Mouse (Mus musculus): Measurements from ENCODE around the gene Prg2. TPM values are rescaled to one million over a fixed set of nuclear protein-coding genes. Genes with fewer than 3 reads are reported as not detected.

Gene Prg2
- polyA plus RNA-seq, 1 experiment from 2014 or later = not detected

- H3K27me3 ChIP-seq (ENCODE audit: control insufficient read depth, insufficient read depth, low read length) = no peaks in the 10 kb centered on the region
- H3K4me2 ChIP-seq (replicated peaks; ENCODE audit: low read depth, low read length) = no peak overlapping the region
- H3K4me3 ChIP-seq (ENCODE audit: low read depth, low read length) = no peak overlapping the region
- no peak for ATAC-seq (ENCODE audit: insufficient number of reproducible peaks, insufficient read depth, low FRiP score, low read depth)
- WGBS = 82% methylated on average over 7 of the region's 7 CpGs
- H3K36me3 ChIP-seq (ENCODE audit: control insufficient read depth, insufficient read depth, low read length) = no peaks in the 10 kb centered on the region
- 0 out of 2 replicates have a peak, but pooled peaks cover 3% of the 10 kb centered on the region for H3K4me1 ChIP-seq (ENCODE audit: control insufficient read depth, insufficient read depth, low read length)
- H3K9ac ChIP-seq (replicated peaks; ENCODE audit: low read depth, low read length) = no peak overlapping the region
- no peak overlapping the region for H3K27ac ChIP-seq (ENCODE audit: low read length)
- H3K9me3 ChIP-seq (ENCODE audit: control insufficient read depth, low read depth, low read length) = no peaks in the 10 kb centered on the region
These were observed 26.3 kb downstream of the Prg2 start for GRCm38 (mm10) chr2:85006600-85006999.

- 33% methylated on average over 4 of the region's 4 CpGs for WGBS
- Histone ChIP-seq H3K4me3 (ENCODE audit: low read depth, low read length) (no peak overlapping the region), H3K9me3 (ENCODE audit: control insufficient read depth, low read depth, low read length) (no peaks in the 10 kb centered on the region), H3K9ac (replicated peaks; ENCODE audit: low read depth, low read length) (no peak overlapping the region), H3K4me2 (replicated peaks; ENCODE audit: low read depth, low read length) (no peak overlapping the region), H3K4me1 (ENCODE audit: control insufficient read depth, insufficient read depth, low read length) (0 out of 2 replicates have a peak, but pooled peaks cover 3% of the 10 kb centered on the region), H3K27ac (ENCODE audit: low read length) (no peak overlapping the region), H3K27me3 (ENCODE audit: control insufficient read depth, insufficient read depth, low read length) (no peaks in the 10 kb centered on the region), H3K36me3 (ENCODE audit: control insufficient read depth, insufficient read depth, low read length) (no peaks in the 10 kb centered on the region)
- ATAC-seq (ENCODE audit: insufficient number of reproducible peaks, insufficient read depth, low FRiP score, low read depth) = no peak
These were observed 27.5 kb downstream of the Prg2 start for GRCm38 (mm10) chr2:85007729-85008128.

- Histone ChIP-seq H3K27me3 (ENCODE audit: control insufficient read depth, insufficient read depth, low read length) (no peaks in the 10 kb centered on the region), H3K27ac (ENCODE audit: low read length) (no peak overlapping the region), H3K4me1 (ENCODE audit: control insufficient read depth, insufficient read depth, low read length) (0 out of 2 replicates have a peak, but pooled peaks cover 3% of the 10 kb centered on the region), H3K36me3 (ENCODE audit: control insufficient read depth, insufficient read depth, low read length) (no peaks in the 10 kb centered on the region), H3K4me3 (ENCODE audit: low read depth, low read length) (no peak overlapping the region), H3K9ac (replicated peaks; ENCODE audit: low read depth, low read length) (no peak overlapping the region), H3K4me2 (replicated peaks; ENCODE audit: low read depth, low read length) (no peak overlapping the region), H3K9me3 (ENCODE audit: control insufficient read depth, low read depth, low read length) (no peaks in the 10 kb centered on the region)
- no peak for ATAC-seq (ENCODE audit: insufficient number of reproducible peaks, insufficient read depth, low FRiP score, low read depth)
- 49% methylated on average over 2 of the region's 2 CpGs for WGBS
These were observed 29.0 kb downstream of the Prg2 start for GRCm38 (mm10) chr2:85009212-85009611.

GRCm38 (mm10) chr2:85011906-85012604, 31.8 kb downstream of the Prg2 start:
- 0 out of 2 replicates have a peak, but pooled peaks cover 3% of the 10 kb centered on the region for H3K4me1 ChIP-seq (ENCODE audit: control insufficient read depth, insufficient read depth, low read length)
- H3K9me3 ChIP-seq (ENCODE audit: control insufficient read depth, low read depth, low read length) = no peaks in the 10 kb centered on the region
- no peaks in the 10 kb centered on the region for H3K36me3 ChIP-seq (ENCODE audit: control insufficient read depth, insufficient read depth, low read length)
- H3K27ac ChIP-seq (ENCODE audit: low read length) = no peak overlapping the region
- 28% methylated on average over 9 of the region's 9 CpGs for WGBS
- no peaks in the 10 kb centered on the region for H3K27me3 ChIP-seq (ENCODE audit: control insufficient read depth, insufficient read depth, low read length)
- peak; percentile 83 for ATAC-seq (ENCODE audit: insufficient number of reproducible peaks, insufficient read depth, low FRiP score, low read depth)
- H3K9ac ChIP-seq (replicated peaks; ENCODE audit: low read depth, low read length) = no peak overlapping the region
- H3K4me3 ChIP-seq (ENCODE audit: low read depth, low read length) = no peak overlapping the region
- H3K4me2 ChIP-seq (replicated peaks; ENCODE audit: low read depth, low read length) = no peak overlapping the region

GRCm38 (mm10) chr2:85012679-85013078, 32.4 kb downstream of the Prg2 start:
- ATAC-seq (ENCODE audit: insufficient number of reproducible peaks, insufficient read depth, low FRiP score, low read depth) = no peak
- Histone ChIP-seq H3K9me3 (ENCODE audit: control insufficient read depth, low read depth, low read length) (no peaks in the 10 kb centered on the region), H3K9ac (replicated peaks; ENCODE audit: low read depth, low read length) (no peak overlapping the region), H3K27me3 (ENCODE audit: control insufficient read depth, insufficient read depth, low read length) (no peaks in the 10 kb centered on the region), H3K27ac (ENCODE audit: low read length) (no peak overlapping the region), H3K4me3 (ENCODE audit: low read depth, low read length) (no peak overlapping the region), H3K4me2 (replicated peaks; ENCODE audit: low read depth, low read length) (no peak overlapping the region), H3K36me3 (ENCODE audit: control insufficient read depth, insufficient read depth, low read length) (no peaks in the 10 kb centered on the region), H3K4me1 (ENCODE audit: control insufficient read depth, insufficient read depth, low read length) (0 out of 2 replicates have a peak, but pooled peaks cover 3% of the 10 kb centered on the region)
- WGBS = 76% methylated on average over 14 of the region's 14 CpGs

GRCm38 (mm10) chr2:85013826-85014587, 33.7 kb downstream of the Prg2 start:
- no peaks in the 10 kb centered on the region for H3K9me3 ChIP-seq (ENCODE audit: control insufficient read depth, low read depth, low read length)
- ATAC-seq (ENCODE audit: insufficient number of reproducible peaks, insufficient read depth, low FRiP score, low read depth) = no peak
- H3K9ac ChIP-seq (replicated peaks; ENCODE audit: low read depth, low read length) = no peak overlapping the region
- no peak overlapping the region for H3K27ac ChIP-seq (ENCODE audit: low read length)
- no peaks in the 10 kb centered on the region for H3K36me3 ChIP-seq (ENCODE audit: control insufficient read depth, insufficient read depth, low read length)
- H3K4me1 ChIP-seq (ENCODE audit: control insufficient read depth, insufficient read depth, low read length) = 0 out of 2 replicates have a peak, but pooled peaks cover 3% of the 10 kb centered on the region
- no peak overlapping the region for H3K4me2 ChIP-seq (replicated peaks; ENCODE audit: low read depth, low read length)
- H3K27me3 ChIP-seq (ENCODE audit: control insufficient read depth, insufficient read depth, low read length) = no peaks in the 10 kb centered on the region
- 81% methylated on average over 5 of the region's 5 CpGs for WGBS
- H3K4me3 ChIP-seq (ENCODE audit: low read depth, low read length) = no peak overlapping the region

- 49% methylated on average over 3 of the region's 3 CpGs for WGBS
- H3K9ac ChIP-seq (replicated peaks; ENCODE audit: low read depth, low read length) = no peak overlapping the region
- H3K9me3 ChIP-seq (ENCODE audit: control insufficient read depth, low read depth, low read length) = no peaks in the 10 kb centered on the region
- ATAC-seq (ENCODE audit: insufficient number of reproducible peaks, insufficient read depth, low FRiP score, low read depth) = no peak
- H3K4me2 ChIP-seq (replicated peaks; ENCODE audit: low read depth, low read length) = no peak overlapping the region
- H3K4me1 ChIP-seq (ENCODE audit: control insufficient read depth, insufficient read depth, low read length) = 0 out of 2 replicates have a peak, but pooled peaks cover 1% of the 10 kb centered on the region
- no peak overlapping the region for H3K27ac ChIP-seq (ENCODE audit: low read length)
- H3K27me3 ChIP-seq (ENCODE audit: control insufficient read depth, insufficient read depth, low read length) = no peaks in the 10 kb centered on the region
- no peaks in the 10 kb centered on the region for H3K36me3 ChIP-seq (ENCODE audit: control insufficient read depth, insufficient read depth, low read length)
- no peak overlapping the region for H3K4me3 ChIP-seq (ENCODE audit: low read depth, low read length)
These were observed 34.3 kb downstream of the Prg2 start for GRCm38 (mm10) chr2:85014588-85014982.

- H3K9me3 ChIP-seq (ENCODE audit: control insufficient read depth, low read depth, low read length) = no peaks in the 10 kb centered on the region
- WGBS = 16% methylated on average over 4 of the region's 4 CpGs
- 0 out of 2 replicates have a peak, but pooled peaks have one; percentile 53 for ATAC-seq (ENCODE audit: insufficient number of reproducible peaks, insufficient read depth, low FRiP score, low read depth)
- H3K4me3 ChIP-seq (ENCODE audit: low read depth, low read length) = no peak overlapping the region
- H3K27ac ChIP-seq (ENCODE audit: low read length) = no peak overlapping the region
- H3K4me2 ChIP-seq (replicated peaks; ENCODE audit: low read depth, low read length) = no peak overlapping the region
- H3K27me3 ChIP-seq (ENCODE audit: control insufficient read depth, insufficient read depth, low read length) = no peaks in the 10 kb centered on the region
- no peak overlapping the region for H3K9ac ChIP-seq (replicated peaks; ENCODE audit: low read depth, low read length)
- no peaks in the 10 kb centered on the region for H3K36me3 ChIP-seq (ENCODE audit: control insufficient read depth, insufficient read depth, low read length)
- H3K4me1 ChIP-seq (ENCODE audit: control insufficient read depth, insufficient read depth, low read length) = no peaks in the 10 kb centered on the region
These were observed 41.8 kb downstream of the Prg2 start for GRCm38 (mm10) chr2:85022043-85022442.

All from stomach, embryonic 14.5 days (tissue).